Mouse (Mus musculus): ENCODE data around the gene Rps23. TPM values are rescaled to one million over a fixed set of nuclear protein-coding genes. Genes with fewer than 3 reads are reported as not detected.
A peak's percentile ranks its signal among the peaks of the same experiment; 100 is the strongest.

The Rps23 gene
- polyA plus RNA-seq, 1 experiment from 2014 or later, result 221 TPM

- H3K9me3 ChIP-seq (replicated peaks), result no peaks in the 10 kb centered on the region
- no peaks in the 10 kb centered on the region for H3K4me1 ChIP-seq
- H3K27me3 ChIP-seq, result no peaks in the 10 kb centered on the region
- H3K27ac ChIP-seq, result no peak overlapping the region
- H3K4me2 ChIP-seq, result no peak overlapping the region
- 85% methylated on average over 5 of the region's 5 CpGs for WGBS
- no peak overlapping the region for H3K9ac ChIP-seq
- ATAC-seq (replicated peaks; ENCODE audit: low FRiP score), result no peak
- H3K4me3 ChIP-seq (replicated peaks), result no peak overlapping the region
- no peaks in the 10 kb centered on the region for H3K36me3 ChIP-seq
These were observed 16.8 kb downstream of the Rps23 start for GRCm38 (mm10) chr13:90939600-90939999.

DNA sequence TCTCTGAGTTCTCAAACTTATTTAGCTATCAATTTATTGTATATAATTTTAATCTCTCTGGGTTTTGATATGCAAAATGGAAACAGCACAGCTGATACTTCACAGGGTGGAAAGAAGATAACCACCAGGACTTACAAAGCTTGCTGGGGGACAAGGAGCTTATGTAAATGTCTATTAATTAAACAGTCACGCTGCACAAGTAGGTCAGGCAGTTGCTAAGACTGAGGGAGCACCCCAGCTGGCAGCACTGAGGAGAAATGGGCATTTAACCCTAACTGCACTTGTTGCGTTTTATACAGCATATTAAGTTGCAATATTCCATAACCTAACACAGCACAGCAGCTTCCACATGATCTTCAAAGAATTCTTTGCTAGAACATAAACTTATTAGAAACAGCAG lies 36.1 kb downstream of the Rps23 start:
- Histone ChIP-seq H3K9me3 (replicated peaks) (no peaks in the 10 kb centered on the region), H3K4me1 (no peaks in the 10 kb centered on the region), H3K36me3 (no peaks in the 10 kb centered on the region), H3K4me3 (replicated peaks) (no peak overlapping the region), H3K4me2 (no peak overlapping the region), H3K27ac (no peak overlapping the region), H3K9ac (no peak overlapping the region), H3K27me3 (no peaks in the 10 kb centered on the region)
- no peak for ATAC-seq (replicated peaks; ENCODE audit: low FRiP score)
- WGBS, result 64% methylated on average over 2 of the region's 2 CpGs

- H3K4me3 ChIP-seq (replicated peaks), result no peak overlapping the region
- no peak overlapping the region for H3K27ac ChIP-seq
- no peaks in the 10 kb centered on the region for H3K36me3 ChIP-seq
- no peak overlapping the region for H3K4me2 ChIP-seq
- no peaks in the 10 kb centered on the region for H3K9me3 ChIP-seq (replicated peaks)
- no peaks in the 10 kb centered on the region for H3K27me3 ChIP-seq
- no peak overlapping the region for H3K9ac ChIP-seq
- ATAC-seq (replicated peaks; ENCODE audit: low FRiP score), result no peak
- 93% methylated on average over 8 of the region's 8 CpGs for WGBS
- no peaks in the 10 kb centered on the region for H3K4me1 ChIP-seq
These were observed 37.8 kb downstream of the Rps23 start for GRCm38 (mm10) chr13:90960591-90960990.

DNA sequence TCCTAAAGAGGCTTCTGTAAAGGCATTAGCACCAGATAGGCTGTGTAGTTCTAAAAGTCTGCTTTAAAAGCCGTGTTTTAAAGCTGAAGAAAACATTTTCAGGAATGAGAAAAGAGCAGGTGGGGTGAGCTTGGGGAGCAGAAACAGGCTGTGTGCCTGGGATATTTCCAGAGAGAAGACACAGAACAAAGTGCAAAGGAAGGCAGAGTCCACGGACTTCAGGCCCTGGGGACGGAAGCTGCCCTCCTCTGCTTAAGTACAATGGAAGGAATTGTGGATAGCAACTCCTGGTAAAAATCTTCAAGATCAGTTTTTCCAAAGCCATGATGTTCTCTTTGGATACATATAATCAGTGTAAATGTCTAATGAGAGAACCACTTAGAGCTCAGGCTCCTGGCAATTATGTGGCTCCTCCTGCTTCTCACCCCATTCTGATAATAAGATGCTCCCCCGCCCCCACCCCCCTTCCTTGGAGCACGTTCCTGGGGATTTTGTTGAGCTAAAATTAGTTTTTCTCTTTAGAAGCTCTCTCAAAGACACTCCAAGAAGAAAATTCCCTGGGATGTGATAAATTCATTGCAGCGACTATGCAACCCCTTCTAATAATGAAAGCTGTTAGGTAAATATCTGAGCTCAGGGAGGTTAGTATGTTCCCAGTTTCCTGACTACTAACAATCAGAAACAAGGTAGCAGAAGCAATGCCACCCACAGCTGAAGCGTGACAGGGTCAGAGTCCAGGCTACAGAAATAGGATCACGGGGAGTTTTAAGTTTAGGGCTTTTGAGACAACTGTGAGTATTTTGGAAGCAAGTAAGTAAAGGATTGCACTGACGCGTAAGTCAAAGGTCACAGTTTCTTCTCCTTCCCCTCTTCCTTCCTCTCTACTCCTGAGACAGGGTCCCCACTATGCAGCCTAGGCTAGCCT lies 40.3 kb downstream of the Rps23 start:
- ATAC-seq (replicated peaks; ENCODE audit: low FRiP score), result no peak
- no peaks in the 10 kb centered on the region for H3K36me3 ChIP-seq
- no peak overlapping the region for H3K4me3 ChIP-seq (replicated peaks)
- H3K27ac ChIP-seq, result 0 out of 2 replicates have a peak overlapping the region, but pooled peaks have one; percentile 6
- H3K9me3 ChIP-seq (replicated peaks), result no peaks in the 10 kb centered on the region
- H3K9ac ChIP-seq, result no peak overlapping the region
- 68% methylated on average over 10 of the region's 10 CpGs for WGBS
- no peaks in the 10 kb centered on the region for H3K27me3 ChIP-seq
- H3K4me2 ChIP-seq, result no peak overlapping the region
- no peaks in the 10 kb centered on the region for H3K4me1 ChIP-seq

DNA sequence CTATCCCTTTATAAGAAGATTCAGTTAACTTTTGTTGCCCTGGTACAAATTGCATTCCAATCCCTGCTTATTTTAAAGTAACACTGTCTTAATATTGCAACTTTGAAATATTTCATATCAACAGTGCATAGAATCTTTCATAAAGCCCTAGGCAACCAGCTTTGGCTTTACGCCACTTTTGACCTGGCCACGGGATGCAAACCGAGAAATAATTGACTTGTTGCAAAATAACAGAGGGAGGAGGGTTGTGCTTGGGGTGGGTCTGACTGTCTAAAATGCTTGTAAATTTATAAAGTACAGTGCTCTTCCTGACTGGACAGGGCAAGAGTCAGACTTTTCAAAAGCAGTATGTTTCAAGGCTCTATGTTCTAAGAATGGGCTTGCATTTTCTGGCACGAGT lies 41.8 kb downstream of the Rps23 start:
- no peak for ATAC-seq (replicated peaks; ENCODE audit: low FRiP score)
- Histone ChIP-seq H3K27me3 (no peaks in the 10 kb centered on the region), H3K36me3 (no peaks in the 10 kb centered on the region), H3K9ac (no peak overlapping the region), H3K4me1 (no peaks in the 10 kb centered on the region), H3K4me2 (no peak overlapping the region), H3K27ac (no peak overlapping the region), H3K9me3 (replicated peaks) (no peaks in the 10 kb centered on the region), H3K4me3 (replicated peaks) (no peak overlapping the region)
- 72% methylated on average over 4 of the region's 4 CpGs for WGBS

- no peak overlapping the region for H3K27ac ChIP-seq
- no peak overlapping the region for H3K4me2 ChIP-seq
- no peak overlapping the region for H3K9ac ChIP-seq
- H3K9me3 ChIP-seq (replicated peaks), result no peaks in the 10 kb centered on the region
- H3K4me3 ChIP-seq (replicated peaks), result no peak overlapping the region
- H3K36me3 ChIP-seq, result no peaks in the 10 kb centered on the region
- ATAC-seq (replicated peaks; ENCODE audit: low FRiP score), result no peak
- 78% methylated on average over 8 of the region's 8 CpGs for WGBS
- H3K27me3 ChIP-seq, result no peaks in the 10 kb centered on the region
- H3K4me1 ChIP-seq, result no peaks in the 10 kb centered on the region
These were observed 43.2 kb downstream of the Rps23 start for GRCm38 (mm10) chr13:90965996-90966395.

DNA sequence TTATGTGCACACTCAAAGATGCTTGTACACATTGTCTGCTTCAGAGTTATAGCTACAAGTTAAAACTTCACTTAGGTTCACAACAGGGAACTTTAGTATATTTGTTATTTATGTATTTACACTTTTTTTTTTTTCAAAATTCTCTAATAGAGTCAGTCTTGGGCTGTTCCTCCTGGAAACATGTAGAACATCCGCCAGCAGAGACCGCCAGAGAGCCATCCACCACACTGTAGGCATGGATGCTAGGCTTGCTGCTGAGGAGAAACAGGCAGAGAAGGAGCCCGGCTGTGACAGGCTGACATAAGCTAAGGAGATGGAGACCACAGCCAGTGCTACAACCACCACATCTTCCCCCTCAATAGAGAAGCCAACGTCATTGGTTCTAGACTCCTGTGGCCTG lies 44.7 kb downstream of the Rps23 start:
- no peak overlapping the region for H3K27ac ChIP-seq
- H3K27me3 ChIP-seq, result no peaks in the 10 kb centered on the region
- H3K4me3 ChIP-seq (replicated peaks), result no peak overlapping the region
- WGBS, result 5% methylated on average over 4 of the region's 4 CpGs
- H3K9ac ChIP-seq, result no peak overlapping the region
- peak; percentile 88 for ATAC-seq (replicated peaks; ENCODE audit: low FRiP score)
- H3K36me3 ChIP-seq, result no peaks in the 10 kb centered on the region
- H3K9me3 ChIP-seq (replicated peaks), result no peaks in the 10 kb centered on the region
- no peak overlapping the region for H3K4me2 ChIP-seq
- H3K4me1 ChIP-seq, result no peaks in the 10 kb centered on the region

GRCm38 (mm10) chr13:90968940-90969339 lies 46.2 kb downstream of the Rps23 start:
- no peak overlapping the region for H3K9ac ChIP-seq
- no peaks in the 10 kb centered on the region for H3K36me3 ChIP-seq
- no peak overlapping the region for H3K4me3 ChIP-seq (replicated peaks)
- H3K4me1 ChIP-seq, result no peaks in the 10 kb centered on the region
- 72% methylated on average over 4 of the region's 4 CpGs for WGBS
- ATAC-seq (replicated peaks; ENCODE audit: low FRiP score), result no peak
- no peak overlapping the region for H3K27ac ChIP-seq
- no peaks in the 10 kb centered on the region for H3K27me3 ChIP-seq
- H3K4me2 ChIP-seq, result no peak overlapping the region
- H3K9me3 ChIP-seq (replicated peaks), result no peaks in the 10 kb centered on the region

GRCm38 (mm10) chr13:90970259-90971017 lies 47.7 kb downstream of the Rps23 start:
- Histone ChIP-seq H3K27ac (no peak overlapping the region), H3K9me3 (replicated peaks) (no peaks in the 10 kb centered on the region), H3K4me3 (replicated peaks) (no peak overlapping the region), H3K4me2 (no peak overlapping the region), H3K9ac (no peak overlapping the region), H3K36me3 (no peaks in the 10 kb centered on the region), H3K4me1 (no peaks in the 10 kb centered on the region), H3K27me3 (no peaks in the 10 kb centered on the region)
- ATAC-seq (replicated peaks; ENCODE audit: low FRiP score), result no peak
- WGBS, result 86% methylated on average over 10 of the region's 10 CpGs

GRCm38 (mm10) chr13:90973409-90973808 lies 50.7 kb downstream of the Rps23 start:
- Histone ChIP-seq H3K36me3 (no peaks in the 10 kb centered on the region), H3K4me2 (no peak overlapping the region), H3K4me1 (no peaks in the 10 kb centered on the region), H3K9me3 (replicated peaks) (no peaks in the 10 kb centered on the region), H3K4me3 (replicated peaks) (no peak overlapping the region), H3K27me3 (no peaks in the 10 kb centered on the region), H3K9ac (no peak overlapping the region), H3K27ac (no peak overlapping the region)
- 53% methylated on average over 7 of the region's 7 CpGs for WGBS
- ATAC-seq (replicated peaks; ENCODE audit: low FRiP score), result no peak
